Mouse (Mus musculus) lung, adult 2 months (tissue): ENCODE measurements around the gene Tmem9b.

Experiments used
- CTCF ChIP-seq: fragments of 200-500 bp; IDR thresholded peaks from 2 replicates; pipeline ENCODE4 v1.5.1; 2011; ENCODE audit warnings: mild to moderate bottlenecking, low read length, control low read depth; ENCODE audit not compliant: insufficient read depth
- POLR2A ChIP-seq: fragments of 200-500 bp; IDR thresholded peaks from 2 replicates; pipeline ENCODE4 v1.6.1; 2011; ENCODE audit warnings: low read depth, mild to moderate bottlenecking, control low read depth, low read length, borderline replicate concordance; ENCODE audit errors: extremely low read depth

DNA sequence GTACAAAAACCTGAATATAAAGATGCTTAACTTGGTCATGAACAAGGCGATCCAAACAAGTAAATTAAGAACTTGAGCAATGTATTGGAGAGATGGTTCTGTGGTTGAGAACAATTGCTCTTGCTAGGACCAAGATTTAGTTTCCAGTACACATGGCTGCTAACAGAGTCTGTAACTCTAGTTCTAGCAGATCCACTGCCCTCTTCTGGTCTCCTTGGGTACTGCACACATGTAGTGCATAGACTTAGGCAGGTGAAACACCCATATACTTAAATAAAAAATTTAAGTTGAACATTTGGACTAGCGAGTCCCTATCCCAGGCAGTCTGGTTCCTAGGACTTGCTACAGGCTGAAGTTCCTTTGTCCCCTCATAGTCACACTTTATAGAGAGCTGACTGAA, 30.1 kb downstream of the Tmem9b start:
- TF ChIP-seq CTCF, result no peak
- TF ChIP-seq POLR2A, result no peak
